Mouse (Mus musculus): ENCODE measurements around the gene Ppp3ca.

The Ppp3ca gene

DNA sequence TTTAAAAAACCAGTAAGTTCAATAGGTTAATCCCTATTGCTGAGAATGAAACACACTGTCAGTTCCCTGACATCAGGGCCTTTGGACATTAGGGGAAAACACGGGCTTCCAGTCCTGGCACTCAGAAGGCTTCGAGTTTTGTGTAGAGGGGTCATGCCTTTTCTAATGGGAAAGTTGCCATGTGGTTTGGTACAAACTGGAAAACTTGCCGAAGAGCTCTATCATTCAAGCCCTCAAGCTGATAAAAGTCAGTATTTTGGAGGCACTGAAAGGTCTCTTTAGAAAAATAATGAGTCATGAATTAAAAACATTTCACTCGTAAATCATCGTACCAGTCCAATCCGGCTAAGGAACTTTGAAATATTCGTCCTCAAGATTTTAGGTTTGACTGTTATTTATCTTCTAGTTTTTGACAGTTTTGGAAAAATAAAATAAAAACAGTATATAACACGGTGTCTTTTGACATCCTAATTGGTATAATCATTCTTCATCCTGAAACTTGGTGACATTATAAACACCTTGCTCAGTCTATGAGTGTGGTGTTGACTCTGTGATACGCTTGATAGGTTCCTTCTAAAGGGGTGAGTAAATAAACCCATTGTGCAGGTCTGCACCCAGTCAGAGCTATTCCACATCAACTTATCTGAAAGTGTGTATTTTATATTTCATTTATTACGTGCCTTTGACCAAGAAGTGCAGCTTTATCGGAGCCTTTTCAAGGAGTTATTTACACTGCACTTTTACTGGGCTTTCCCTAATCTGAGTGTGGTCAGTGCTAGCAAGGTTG, 192.3 kb downstream of the Ppp3ca start:
- no peak for DNase-seq (ENCODE audit: low read depth)

- no peak for DNase-seq (ENCODE audit: low read depth)
Observed at GRCm38 (mm10) chr3:136863127-136863526, 193.2 kb downstream of the Ppp3ca start.

DNA sequence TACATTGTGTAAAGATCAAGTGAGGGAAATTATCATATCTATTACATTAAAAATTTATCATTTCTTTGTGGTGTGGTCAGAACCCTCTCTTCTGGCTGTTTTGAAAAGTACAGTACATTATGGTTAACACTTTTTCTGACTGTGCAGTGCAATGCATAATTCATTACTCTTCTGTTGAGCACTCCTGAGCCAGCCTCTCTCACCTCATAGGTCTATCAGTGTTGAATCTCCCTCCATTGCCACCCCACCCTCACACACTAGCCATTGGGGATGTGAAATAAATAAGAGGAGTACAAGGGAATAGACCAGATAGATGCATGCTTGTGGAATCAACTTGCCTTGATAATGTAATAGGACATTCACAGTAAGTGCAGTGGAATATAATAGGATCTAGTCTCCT, 194.4 kb downstream of the Ppp3ca start:
- no peak for DNase-seq (ENCODE audit: low read depth)

DNA sequence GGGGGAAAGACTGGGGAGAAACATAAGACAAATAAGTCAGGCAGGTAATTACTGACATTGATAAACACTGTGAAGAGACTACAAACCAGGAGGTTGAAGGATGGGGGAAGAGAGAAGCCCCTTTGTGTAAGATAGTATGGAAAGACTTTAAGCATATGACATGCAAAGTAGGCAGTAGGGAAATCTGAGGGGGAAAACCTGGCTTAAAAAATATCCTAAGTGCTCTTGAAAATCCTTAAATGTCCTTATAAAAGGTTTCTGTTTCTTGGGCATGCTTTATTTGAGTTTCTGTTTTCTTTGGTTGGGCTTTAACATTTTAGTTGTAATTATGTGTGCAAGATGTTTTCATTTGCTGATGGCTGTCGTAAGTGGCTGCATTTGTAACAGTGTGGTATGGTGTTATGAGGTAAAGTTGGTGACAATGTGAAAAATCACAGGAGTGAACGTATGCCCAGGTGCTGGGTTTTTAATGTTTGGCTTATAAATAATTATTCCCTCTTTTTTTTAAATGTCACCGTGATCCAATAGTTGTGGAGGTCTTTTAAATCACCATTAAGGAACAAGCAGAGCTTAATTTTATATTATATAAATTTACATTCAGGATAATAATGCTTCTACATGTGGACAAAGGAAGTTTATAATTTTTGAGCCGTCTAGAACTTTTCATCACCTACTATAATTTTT, 195.4 kb downstream of the Ppp3ca start:
- DNase-seq (ENCODE audit: low read depth): no peak

- DNase-seq (ENCODE audit: low read depth): no peak
Observed at GRCm38 (mm10) chr3:136866095-136866494, 196.2 kb downstream of the Ppp3ca start.

- DNase-seq (ENCODE audit: low read depth): no peak
Observed at GRCm38 (mm10) chr3:136866571-136866970, 196.6 kb downstream of the Ppp3ca start.

- no peak for DNase-seq (ENCODE audit: low read depth)
Observed at GRCm38 (mm10) chr3:136867366-136867765, 197.4 kb downstream of the Ppp3ca start.

GRCm38 (mm10) chr3:136871772-136872532, 202.0 kb downstream of the Ppp3ca start:
- DNase-seq (ENCODE audit: low read depth): no peak

- DNase-seq (ENCODE audit: low read depth): no peak
Observed at GRCm38 (mm10) chr3:136872533-136873095, 202.7 kb downstream of the Ppp3ca start.

- DNase-seq (ENCODE audit: low read depth): no peak
Observed at GRCm38 (mm10) chr3:136873809-136874449, 204.0 kb downstream of the Ppp3ca start.

- no peak for DNase-seq (ENCODE audit: low read depth)
Observed at GRCm38 (mm10) chr3:136874566-136874965, 204.6 kb downstream of the Ppp3ca start.

DNA sequence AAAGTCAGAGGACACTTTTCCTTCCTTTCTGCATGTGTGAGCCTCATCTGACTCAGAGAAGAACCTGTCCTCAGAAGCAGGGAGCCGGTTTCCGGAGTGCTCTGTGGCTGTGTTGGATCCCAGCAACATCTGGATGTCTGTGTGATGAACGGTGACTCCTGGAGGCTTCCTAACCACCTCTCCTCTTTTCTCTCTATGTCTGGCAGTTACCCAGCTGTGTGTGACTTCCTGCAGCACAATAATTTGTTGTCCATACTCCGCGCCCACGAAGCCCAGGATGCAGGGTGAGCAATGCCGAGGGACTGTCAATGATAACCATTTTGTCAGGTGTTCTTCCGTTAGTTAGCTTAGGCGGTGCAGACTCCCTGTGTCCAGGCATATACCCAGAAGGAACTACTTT, 217.8 kb downstream of the Ppp3ca start:
- no peak for DNase-seq (ENCODE audit: low read depth)

GRCm38 (mm10) chr3:136892140-136892539, 222.2 kb downstream of the Ppp3ca start:
- no peak for DNase-seq (ENCODE audit: low read depth)

- DNase-seq (ENCODE audit: low read depth): no peak
Observed at GRCm38 (mm10) chr3:136893596-136894402, 223.9 kb downstream of the Ppp3ca start.

GRCm38 (mm10) chr3:136895498-136895897, 225.6 kb downstream of the Ppp3ca start:
- DNase-seq (ENCODE audit: low read depth): peak; percentile 45

DNA sequence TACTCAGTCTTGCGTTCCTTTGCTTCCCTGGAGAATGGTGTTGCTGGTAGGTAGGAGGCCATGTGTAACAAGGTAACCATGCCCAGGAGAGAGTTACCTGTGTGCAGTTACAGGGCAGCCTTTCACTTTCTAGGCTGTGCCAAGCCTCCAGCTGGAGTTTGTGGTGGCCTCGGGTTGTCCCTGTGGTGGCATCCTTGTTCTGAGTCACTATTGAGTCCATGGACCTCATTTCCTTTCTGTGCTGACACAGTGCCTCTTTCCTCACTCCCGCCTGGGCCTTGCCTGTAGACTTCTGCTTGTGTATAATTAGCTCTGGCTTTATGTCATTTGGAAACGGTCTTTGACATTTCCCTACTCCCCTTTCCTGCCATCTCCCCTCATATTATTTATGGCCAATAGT, 226.4 kb downstream of the Ppp3ca start:
- no peak for DNase-seq (ENCODE audit: low read depth)

DNA sequence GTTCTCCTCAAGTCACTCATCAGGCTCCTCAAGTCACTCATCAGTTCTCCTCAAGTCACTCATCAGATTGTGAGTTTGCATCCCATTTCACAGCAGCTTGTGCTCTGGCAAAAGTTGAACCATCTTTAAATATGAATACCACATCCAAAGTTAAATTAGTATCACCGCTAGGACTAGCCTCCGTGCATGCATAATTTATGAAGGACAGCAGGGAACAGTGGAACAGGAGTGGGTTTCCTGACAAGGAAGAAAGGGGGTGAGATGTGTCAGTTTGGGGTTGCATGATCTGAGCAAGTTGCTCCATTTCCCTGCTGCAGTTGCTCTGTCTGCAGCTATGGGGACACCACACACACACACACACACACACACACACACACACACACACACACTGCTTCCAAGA, 229.8 kb downstream of the Ppp3ca start:
- no peak for DNase-seq (ENCODE audit: low read depth)

GRCm38 (mm10) chr3:136900986-136901385, 231.1 kb downstream of the Ppp3ca start:
- DNase-seq (ENCODE audit: low read depth): no peak

- DNase-seq (ENCODE audit: low read depth): no peak
Observed at GRCm38 (mm10) chr3:136902776-136903175, 232.9 kb downstream of the Ppp3ca start.

DNA sequence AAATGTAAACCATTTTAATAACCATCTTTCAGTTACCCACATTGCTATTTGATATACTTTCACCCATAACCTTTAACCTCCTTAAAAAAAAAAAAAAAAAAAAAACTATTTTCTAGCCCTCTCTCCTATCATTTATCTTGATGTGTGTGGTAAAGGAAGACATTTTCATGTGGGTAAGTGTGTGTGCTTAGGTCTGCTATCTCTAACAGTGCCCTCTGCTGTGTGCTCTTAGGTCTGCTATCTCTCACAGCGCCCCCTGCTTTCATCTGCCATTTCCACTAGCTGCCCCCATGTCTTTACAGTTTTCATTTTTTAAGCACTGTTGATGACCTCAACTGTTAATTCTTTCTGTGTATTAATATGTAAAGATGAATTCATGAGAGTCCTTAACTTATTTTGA, 235.7 kb downstream of the Ppp3ca start:
- DNase-seq (ENCODE audit: low read depth): no peak

DNA sequence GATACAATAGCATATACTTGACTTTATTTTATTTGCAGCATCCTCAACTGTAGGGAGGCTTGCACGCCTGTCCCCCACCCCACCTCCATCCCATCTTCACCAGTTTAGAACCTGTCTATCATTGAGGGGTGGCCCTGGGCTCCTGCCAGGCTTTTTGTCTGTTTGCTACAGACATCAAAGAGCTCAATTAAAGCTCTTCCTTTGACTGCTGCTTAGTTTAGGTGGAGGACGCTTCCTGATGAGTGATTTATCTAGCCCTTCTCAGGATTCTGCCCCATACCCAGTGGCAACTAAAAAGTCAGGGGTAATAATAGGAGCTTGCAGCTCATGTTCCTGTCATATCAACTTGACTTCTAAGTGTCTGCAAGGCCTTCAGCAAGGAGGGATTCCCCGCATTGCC, 239.6 kb downstream of the Ppp3ca start:
- no peak for DNase-seq (ENCODE audit: low read depth)

Measured in c-Kit-positive CD71-positive TER-119-negative erythroid progenitor cells, embryonic 14.5 days (primary cell).